Mouse (Mus musculus) embryonic facial prominence, embryonic 10.5 days (tissue): ENCODE data around the gene Rbms3. TPM values are rescaled to one million over a fixed set of nuclear protein-coding genes. Genes with fewer than 3 reads are reported as not detected.
A peak's percentile ranks its signal among the peaks of the same experiment; 100 is the strongest.

ENCODE experiments used
- DNase-seq: peaks from one replicate; pipeline ENCODE4 v3.0.0-alpha.2; 2017; ENCODE audit warnings: low spot score
- H3K27ac ChIP-seq: fragments of 300-500 bp; sonication (generic); replicated peaks from 2 replicates; pipeline ENCODE4 v1.5.1; 2016; ENCODE audit warnings: mild to moderate bottlenecking
- H3K27me3 ChIP-seq: fragments of 300-500 bp; sonication (generic); replicated peaks from 2 replicates; pipeline ENCODE4 v1.6.1; 2016; ENCODE audit warnings: low read depth, mild to moderate bottlenecking; ENCODE audit not compliant: poor library complexity, severe bottlenecking
- H3K36me3 ChIP-seq: fragments of 300-500 bp; sonication (generic); replicated peaks from 2 replicates; pipeline ENCODE4 v1.6.1; 2016; ENCODE audit warnings: mild to moderate bottlenecking, moderate library complexity
- H3K4me1 ChIP-seq: fragments of 300-500 bp; sonication (generic); 2 replicates; pipeline ENCODE4 v1.6.1; 2016
- H3K4me3 ChIP-seq: fragments of 300-500 bp; sonication (generic); 2 replicates; pipeline ENCODE4 v1.5.1; 2016; ENCODE audit warnings: mild to moderate bottlenecking, moderate library complexity
- H3K9me3 ChIP-seq: fragments of 300-500 bp; sonication (generic); 2 replicates; pipeline ENCODE4 v1.6.1; 2016; ENCODE audit warnings: mild to moderate bottlenecking
- WGBS: fragments of 180-500 bp; shearing (Covaris S2); methylation state at CpG from one replicate; pipeline ENCODE4 v1.1.7; 2016; 5-methylcytosine and 5-hydroxymethylcytosine counted together
- polyA plus RNA-seq: library from polyadenylated mRNA; unstranded; fragments of >200 nt; fragmentation: Nextera tagmentation; extraction: Ambion mirVana; gene quantifications from 2 replicates; pipeline ENCODE4 v1.2.1, GENCODE M21; 2016

Gene Rbms3
- polyA plus RNA-seq, 1 experiment from 2014 or later = 29.9 TPM

GRCm38 (mm10) chr9:117151951-117152350 is 477.8 kb downstream of the Rbms3 start:
- Histone ChIP-seq H3K36me3 (no peaks in the 10 kb centered on the region; the same call in 1 of the 2 replicates), H3K27me3 (no peaks in the 10 kb centered on the region), H3K9me3 (no peaks in the 10 kb centered on the region), H3K4me3 (no peak overlapping the region), H3K4me1 (peaks cover 27% of the 10 kb centered on the region), H3K27ac (no peak overlapping the region)
- no peak for DNase-seq
- WGBS = 88% methylated on average over 3 of the region's 3 CpGs

- H3K36me3 ChIP-seq = no peaks in the 10 kb centered on the region
- 93% methylated on average over 7 of the region's 7 CpGs for WGBS
- H3K4me3 ChIP-seq = no peak overlapping the region
- no peaks in the 10 kb centered on the region for H3K9me3 ChIP-seq
- H3K4me1 ChIP-seq = 0 out of 2 replicates have a peak, but pooled peaks cover 4% of the 10 kb centered on the region
- no peak for DNase-seq
- H3K27ac ChIP-seq = peak overlapping the region; percentile 24; the same call in 1 of the 2 replicates
- no peaks in the 10 kb centered on the region for H3K27me3 ChIP-seq
Observed at GRCm38 (mm10) chr9:117144057-117144723, 485.5 kb downstream of the Rbms3 start.

- Histone ChIP-seq H3K4me1 (0 out of 2 replicates have a peak, but pooled peaks cover 4% of the 10 kb centered on the region), H3K9me3 (no peaks in the 10 kb centered on the region), H3K36me3 (no peaks in the 10 kb centered on the region), H3K4me3 (no peak overlapping the region), H3K27me3 (no peaks in the 10 kb centered on the region), H3K27ac (no peak overlapping the region)
- WGBS = 90% methylated on average over 3 of the region's 3 CpGs
- no peak for DNase-seq
Observed at GRCm38 (mm10) chr9:117139971-117140370, 489.7 kb downstream of the Rbms3 start.

- H3K9me3 ChIP-seq = no peaks in the 10 kb centered on the region
- H3K27me3 ChIP-seq = no peaks in the 10 kb centered on the region
- H3K27ac ChIP-seq = no peak overlapping the region
- no peaks in the 10 kb centered on the region for H3K36me3 ChIP-seq
- 73% methylated on average over 5 of the region's 5 CpGs for WGBS
- no peak overlapping the region for H3K4me3 ChIP-seq
- DNase-seq = no peak
- peaks cover 2% of the 10 kb centered on the region; the same call in 1 of the 2 replicates for H3K4me1 ChIP-seq
Observed at GRCm38 (mm10) chr9:117136410-117136809, 493.3 kb downstream of the Rbms3 start.

- 60% methylated on average over 2 of the region's 2 CpGs for WGBS
- H3K27me3 ChIP-seq = no peaks in the 10 kb centered on the region
- H3K36me3 ChIP-seq = no peaks in the 10 kb centered on the region
- no peak for DNase-seq
- no peak overlapping the region for H3K4me3 ChIP-seq
- H3K4me1 ChIP-seq = peaks cover 2% of the 10 kb centered on the region; the same call in 1 of the 2 replicates
- no peaks in the 10 kb centered on the region for H3K9me3 ChIP-seq
- H3K27ac ChIP-seq = no peak overlapping the region
Observed at GRCm38 (mm10) chr9:117134043-117134442, 495.7 kb downstream of the Rbms3 start.

- H3K27ac ChIP-seq = no peak overlapping the region
- DNase-seq = no peak
Observed at GRCm38 (mm10) chr9:117126816-117127215, 502.9 kb downstream of the Rbms3 start.

GRCm38 (mm10) chr9:117125844-117126243 is 503.9 kb downstream of the Rbms3 start:
- H3K27ac ChIP-seq = no peak overlapping the region
- DNase-seq = no peak
- no peaks in the 10 kb centered on the region for H3K27me3 ChIP-seq
- no peak overlapping the region for H3K4me3 ChIP-seq
- H3K9me3 ChIP-seq = no peaks in the 10 kb centered on the region
- peaks cover 5% of the 10 kb centered on the region; the same call in 1 of the 2 replicates for H3K4me1 ChIP-seq
- no peaks in the 10 kb centered on the region for H3K36me3 ChIP-seq
- 83% methylated on average over 6 of the region's 6 CpGs for WGBS

More at GRCm38 (mm10) chr9:117126816-117127215, 502.9 kb downstream of the Rbms3 start:
- H3K4me3 ChIP-seq = no peak overlapping the region
- H3K36me3 ChIP-seq = no peaks in the 10 kb centered on the region
- H3K27me3 ChIP-seq = no peaks in the 10 kb centered on the region
- no peaks in the 10 kb centered on the region for H3K9me3 ChIP-seq
- H3K4me1 ChIP-seq = peaks cover 5% of the 10 kb centered on the region; the same call in 1 of the 2 replicates
- 64% methylated on average over 8 of the region's 8 CpGs for WGBS

GRCm38 (mm10) chr9:117121572-117121971 is 508.1 kb downstream of the Rbms3 start:
- Histone ChIP-seq H3K36me3 (no peaks in the 10 kb centered on the region), H3K27me3 (no peaks in the 10 kb centered on the region), H3K4me3 (no peak overlapping the region), H3K9me3 (no peaks in the 10 kb centered on the region), H3K4me1 (no peaks in the 10 kb centered on the region), H3K27ac (no peak overlapping the region)
- WGBS = 89% methylated on average over 6 of the region's 6 CpGs
- no peak for DNase-seq

- DNase-seq = no peak
- no peaks in the 10 kb centered on the region for H3K27me3 ChIP-seq
- no peaks in the 10 kb centered on the region for H3K9me3 ChIP-seq
- no peak overlapping the region for H3K4me3 ChIP-seq
- H3K4me1 ChIP-seq = peaks cover 12% of the 10 kb centered on the region
- no peaks in the 10 kb centered on the region for H3K36me3 ChIP-seq
- no peak overlapping the region for H3K27ac ChIP-seq
- WGBS = 94% methylated on average over 10 of the region's 10 CpGs
Observed at GRCm38 (mm10) chr9:117117181-117117729, 512.5 kb downstream of the Rbms3 start.

GRCm38 (mm10) chr9:117115609-117116008 is 514.1 kb downstream of the Rbms3 start:
- WGBS = 83% methylated on average over 2 of the region's 2 CpGs
- Histone ChIP-seq H3K9me3 (no peaks in the 10 kb centered on the region), H3K4me1 (peaks cover 12% of the 10 kb centered on the region), H3K4me3 (no peak overlapping the region), H3K36me3 (no peaks in the 10 kb centered on the region), H3K27me3 (no peaks in the 10 kb centered on the region), H3K27ac (no peak overlapping the region)
- no peak for DNase-seq

GRCm38 (mm10) chr9:117113592-117113991 is 516.1 kb downstream of the Rbms3 start:
- peaks cover 6% of the 10 kb centered on the region; the same call in 1 of the 2 replicates for H3K36me3 ChIP-seq
- H3K27ac ChIP-seq = peak overlapping the region; percentile 51; the same call in 1 of the 2 replicates
- H3K9me3 ChIP-seq = no peaks in the 10 kb centered on the region
- H3K27me3 ChIP-seq = no peaks in the 10 kb centered on the region
- peaks cover 12% of the 10 kb centered on the region for H3K4me1 ChIP-seq
- H3K4me3 ChIP-seq = no peak overlapping the region
- WGBS = 54% methylated on average over 2 of the region's 2 CpGs
- DNase-seq = no peak

GRCm38 (mm10) chr9:117107926-117108325 is 521.8 kb downstream of the Rbms3 start:
- H3K4me1 ChIP-seq = 0 out of 2 replicates have a peak, but pooled peaks cover 5% of the 10 kb centered on the region
- WGBS = 95% methylated on average over 4 of the region's 4 CpGs
- H3K27me3 ChIP-seq = no peaks in the 10 kb centered on the region
- no peak overlapping the region for H3K27ac ChIP-seq
- DNase-seq = no peak
- no peaks in the 10 kb centered on the region for H3K9me3 ChIP-seq
- peaks cover 12% of the 10 kb centered on the region; the same call in 1 of the 2 replicates for H3K36me3 ChIP-seq
- no peak overlapping the region for H3K4me3 ChIP-seq
